Mouse (Mus musculus) splenic B cell, adult 2 months (primary cell): ENCODE results near the gene Cmc1.
A peak's percentile ranks its signal among the peaks of the same experiment; 100 is the strongest.

Source experiments
- DNase-seq: peaks from one replicate; pipeline ENCODE4 v3.0.0-alpha.2; 2011; ENCODE audit warnings: low read depth, low spot score
- H3K27me3 ChIP-seq: 2 replicates; pipeline ENCODE4 v1.6.1; 2012; ENCODE audit warnings: mild to moderate bottlenecking, low read length, moderate library complexity, mixed read lengths; ENCODE audit not compliant: control insufficient read depth, poor library complexity, insufficient read depth, severe bottlenecking
- H3K36me3 ChIP-seq: 2 replicates; pipeline ENCODE4 v1.6.1; 2012; ENCODE audit warnings: mild to moderate bottlenecking, low read length, moderate library complexity, mixed read lengths; ENCODE audit not compliant: control insufficient read depth, poor library complexity, insufficient read depth, severe bottlenecking

The Cmc1 gene

DNA sequence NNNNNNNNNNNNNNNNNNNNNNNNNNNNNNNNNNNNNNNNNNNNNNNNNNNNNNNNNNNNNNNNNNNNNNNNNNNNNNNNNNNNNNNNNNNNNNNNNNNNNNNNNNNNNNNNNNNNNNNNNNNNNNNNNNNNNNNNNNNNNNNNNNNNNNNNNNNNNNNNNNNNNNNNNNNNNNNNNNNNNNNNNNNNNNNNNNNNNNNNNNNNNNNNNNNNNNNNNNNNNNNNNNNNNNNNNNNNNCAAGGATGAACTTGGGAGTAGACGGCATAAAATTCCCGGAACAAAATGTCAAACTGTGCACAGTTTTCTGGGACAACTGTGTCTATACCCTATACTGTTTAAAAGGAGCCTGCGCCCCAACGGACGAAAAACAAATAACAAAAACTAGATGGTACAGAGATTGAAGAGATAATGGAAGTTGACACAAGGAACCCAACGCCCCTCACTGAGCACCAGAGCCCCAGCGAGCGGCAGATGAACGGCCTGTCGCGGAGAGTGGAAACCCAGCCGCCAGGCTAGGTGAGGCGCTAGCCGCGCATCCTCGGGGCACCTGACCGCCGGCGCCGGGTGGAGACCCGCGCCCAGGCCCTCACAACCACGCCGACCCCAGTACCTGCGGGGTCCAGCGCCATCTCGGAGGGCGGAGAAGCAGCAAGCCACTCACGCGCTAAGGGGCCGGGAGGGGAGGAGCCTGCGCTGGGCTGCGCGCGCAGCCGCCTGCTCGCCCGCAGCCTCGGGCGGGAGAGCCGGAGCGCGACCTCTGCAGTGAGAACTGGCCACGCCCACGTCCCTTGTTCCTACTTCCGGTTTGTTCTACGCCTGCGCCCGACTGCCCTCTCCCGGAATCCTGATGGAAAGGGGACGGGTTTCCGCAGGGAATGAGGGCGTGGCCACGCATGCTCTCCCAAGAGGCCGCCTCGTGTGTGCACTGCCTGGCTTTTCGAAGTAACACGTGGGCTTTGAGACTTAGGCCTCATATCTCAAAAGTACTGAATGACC, at the start of gene Cmc1:
Gene Cmc1, minus strand, starts transcription at position 771 of the 996 bp plus-strand sequence.
- peak; percentile 88 for DNase-seq
- Histone ChIP-seq H3K36me3 (no peaks in the 10 kb centered on the region), H3K27me3 (no peaks in the 10 kb centered on the region)

DNA sequence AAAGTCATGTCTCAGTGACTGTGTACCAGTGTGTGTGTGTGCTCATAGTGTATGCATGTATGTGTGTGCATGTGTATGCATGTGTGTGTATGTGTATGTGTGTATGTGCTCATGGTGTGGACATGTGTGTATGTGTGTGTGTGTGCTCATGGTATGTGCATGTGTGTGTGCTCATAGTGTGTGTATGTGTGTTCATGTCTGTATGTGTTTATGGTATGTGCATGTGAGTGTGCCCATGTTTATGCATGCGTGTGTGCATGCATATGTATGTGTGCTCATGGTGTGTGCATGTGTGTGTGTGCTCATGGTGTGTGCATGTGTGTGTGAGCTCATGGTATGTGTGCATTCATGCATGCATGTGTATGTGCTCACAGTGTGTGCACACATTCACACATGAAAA, 48.6 kb upstream of the Cmc1 start:
- Histone ChIP-seq H3K27me3 (no peaks in the 10 kb centered on the region), H3K36me3 (no peaks in the 10 kb centered on the region)
- no peak for DNase-seq

- Histone ChIP-seq H3K36me3 (no peaks in the 10 kb centered on the region), H3K27me3 (no peaks in the 10 kb centered on the region)
- no peak for DNase-seq
These were observed 46.8 kb upstream of the Cmc1 start for GRCm38 (mm10) chr9:118196661-118197390.

DNA sequence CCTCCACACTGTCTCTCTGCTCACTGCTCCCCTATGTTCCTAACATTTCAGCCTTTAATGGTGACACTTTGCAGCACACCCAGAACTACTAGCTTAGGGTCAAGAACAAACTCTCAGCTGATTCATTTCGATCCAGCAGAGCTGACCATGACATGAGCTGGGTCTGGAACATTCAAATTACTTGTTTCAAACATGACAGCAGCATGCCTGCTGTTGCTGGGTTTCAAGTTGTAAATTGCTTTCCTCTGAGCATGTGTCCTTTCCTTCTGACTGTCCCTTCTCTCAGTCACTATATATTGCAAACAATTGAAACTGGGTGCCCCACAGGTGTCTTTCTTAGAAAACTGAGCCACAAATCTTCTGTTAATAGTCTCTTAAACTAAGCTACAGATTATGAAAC, 43.3 kb upstream of the Cmc1 start:
- Histone ChIP-seq H3K36me3 (no peaks in the 10 kb centered on the region), H3K27me3 (no peaks in the 10 kb centered on the region)
- no peak for DNase-seq

DNA sequence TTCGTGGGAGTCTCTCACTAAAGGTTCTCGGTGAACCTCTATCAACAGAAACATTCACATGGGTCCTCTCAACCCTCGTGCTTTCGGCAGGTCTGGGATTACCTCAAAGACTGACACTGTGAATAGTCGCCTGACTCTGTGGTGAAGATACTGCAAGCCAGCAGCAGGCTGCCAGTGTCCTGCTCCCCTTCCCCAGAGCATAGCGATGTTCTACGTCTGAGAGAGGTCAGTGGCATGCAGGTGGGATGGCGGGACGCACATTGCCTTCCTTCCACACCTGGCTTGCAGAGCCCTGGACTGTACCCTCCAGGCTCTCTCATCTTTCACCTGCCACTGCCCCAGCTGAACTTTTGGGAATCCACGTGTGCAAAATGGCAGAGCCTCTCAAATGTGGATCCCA, 41.3 kb upstream of the Cmc1 start:
- no peak for DNase-seq
- no peaks in the 10 kb centered on the region for H3K27me3 ChIP-seq
- no peaks in the 10 kb centered on the region for H3K36me3 ChIP-seq

DNA sequence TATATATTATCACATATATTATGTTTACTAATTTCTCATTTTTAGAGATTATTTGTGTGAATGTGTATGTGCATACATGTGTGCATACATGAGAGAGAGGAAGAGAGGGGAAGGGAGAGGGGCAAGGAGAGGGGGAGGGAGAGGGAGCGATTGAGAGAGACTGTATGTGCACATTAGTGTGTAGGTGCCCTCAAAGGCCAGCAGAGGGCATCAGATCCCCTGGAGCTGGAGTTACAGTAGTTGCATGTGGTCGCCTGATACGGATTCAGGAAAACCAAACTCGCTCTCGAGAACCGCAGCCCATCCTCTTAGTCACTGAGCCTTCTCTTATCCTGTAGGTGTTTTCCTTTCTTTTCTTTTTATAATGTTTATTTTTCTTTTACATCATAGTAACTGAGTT, 38.4 kb upstream of the Cmc1 start:
- Histone ChIP-seq H3K27me3 (no peaks in the 10 kb centered on the region), H3K36me3 (no peaks in the 10 kb centered on the region)
- no peak for DNase-seq

DNA sequence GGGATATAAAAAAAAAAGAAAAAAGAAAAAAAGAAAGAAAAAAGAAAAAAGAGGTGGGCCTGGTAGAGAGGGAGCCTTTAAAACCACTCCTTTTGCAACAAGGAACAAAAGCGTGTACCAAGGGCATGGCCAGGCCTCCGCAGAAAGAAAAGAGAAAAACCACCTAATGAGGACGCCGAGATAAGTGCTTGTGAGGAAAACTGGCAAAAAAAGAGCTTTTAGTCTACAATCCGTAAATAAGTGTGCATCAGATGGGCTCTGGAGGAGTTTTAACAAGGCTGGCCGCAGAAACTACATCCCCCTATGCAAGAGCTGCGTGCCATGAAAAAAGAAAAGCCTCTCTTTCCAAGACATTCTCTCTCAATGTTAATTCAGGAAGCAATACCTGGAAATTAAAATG, 37.4 kb upstream of the Cmc1 start:
- no peak for DNase-seq
- no peaks in the 10 kb centered on the region for H3K36me3 ChIP-seq
- H3K27me3 ChIP-seq = no peaks in the 10 kb centered on the region

DNA sequence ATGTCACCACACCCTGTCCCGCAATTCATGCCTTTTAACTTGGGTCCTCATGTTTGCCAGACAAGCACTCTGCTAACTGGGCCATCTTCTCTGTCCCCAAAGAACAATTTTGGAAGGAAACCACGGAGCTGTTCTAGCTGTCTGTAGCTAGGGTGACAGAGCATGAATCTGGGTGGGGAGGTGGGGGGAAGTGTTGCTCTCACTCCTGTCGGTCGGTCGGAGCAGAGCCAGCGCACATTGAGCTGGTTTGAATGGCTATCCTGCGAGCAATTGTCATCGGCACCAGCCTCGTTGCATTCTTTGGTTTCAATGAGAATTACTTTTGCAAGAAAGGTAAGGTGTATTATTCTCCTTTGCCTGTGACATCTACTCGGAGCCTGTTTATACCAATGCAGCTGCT, 36.8 kb upstream of the Cmc1 start:
- H3K36me3 ChIP-seq = no peaks in the 10 kb centered on the region
- no peak for DNase-seq
- H3K27me3 ChIP-seq = no peaks in the 10 kb centered on the region

DNA sequence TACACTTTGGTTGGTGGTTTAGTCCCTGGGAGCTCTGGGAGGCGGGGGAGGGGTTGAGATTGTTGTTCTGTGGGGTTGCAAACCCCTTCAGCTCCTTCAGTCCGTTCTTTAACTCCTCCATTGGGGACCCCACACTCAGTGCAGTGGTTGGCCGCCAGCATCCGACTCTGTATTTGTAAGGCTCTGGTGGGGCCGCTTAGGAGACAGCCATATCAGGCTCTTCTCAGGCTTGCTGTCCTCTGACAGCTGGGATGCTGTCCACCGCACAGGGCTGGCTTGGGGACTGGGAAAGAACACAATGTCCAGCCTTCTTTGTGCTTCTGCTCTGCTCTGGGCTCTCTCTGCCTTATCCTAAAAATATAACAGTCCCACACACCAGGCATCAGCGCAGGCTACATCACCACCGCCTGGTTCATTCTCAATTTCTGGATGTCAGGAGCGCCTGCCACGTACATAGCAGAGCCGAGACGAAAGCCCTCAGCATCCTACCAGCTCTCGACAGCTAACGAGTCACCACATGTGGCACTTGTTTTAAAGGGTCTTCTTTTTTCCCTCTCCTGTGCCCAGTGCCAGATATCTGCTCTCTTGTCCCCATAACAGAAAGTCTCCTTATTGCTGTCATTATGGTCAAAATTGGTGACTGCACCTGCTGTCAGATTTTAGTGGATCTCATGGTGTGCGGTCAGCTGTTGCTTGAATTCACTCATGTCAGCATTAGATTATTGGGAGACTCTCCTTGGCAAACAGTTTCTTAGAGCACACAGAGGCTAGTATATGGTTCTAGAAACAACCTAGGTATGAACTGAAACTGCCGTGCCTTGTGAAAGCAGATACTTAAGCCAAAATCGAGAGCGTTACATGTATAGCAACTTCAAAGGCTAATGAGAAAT, 29.4 kb upstream of the Cmc1 start:
- H3K36me3 ChIP-seq = no peaks in the 10 kb centered on the region
- DNase-seq = no peak
- no peaks in the 10 kb centered on the region; the same call in 1 of the 2 replicates for H3K27me3 ChIP-seq

GRCm38 (mm10) chr9:118176687-118177086, 26.7 kb upstream of the Cmc1 start:
- no peaks in the 10 kb centered on the region; the same call in 1 of the 2 replicates for H3K27me3 ChIP-seq
- no peaks in the 10 kb centered on the region for H3K36me3 ChIP-seq
- no peak for DNase-seq

- Histone ChIP-seq H3K36me3 (no peaks in the 10 kb centered on the region), H3K27me3 (no peaks in the 10 kb centered on the region; the same call in 1 of the 2 replicates)
- no peak for DNase-seq
These were observed 25.4 kb upstream of the Cmc1 start for GRCm38 (mm10) chr9:118175411-118175810.

- no peak for DNase-seq
- H3K36me3 ChIP-seq = no peaks in the 10 kb centered on the region
- no peaks in the 10 kb centered on the region; the same call in 1 of the 2 replicates for H3K27me3 ChIP-seq
These were observed 23.1 kb upstream of the Cmc1 start for GRCm38 (mm10) chr9:118173086-118173485.

DNA sequence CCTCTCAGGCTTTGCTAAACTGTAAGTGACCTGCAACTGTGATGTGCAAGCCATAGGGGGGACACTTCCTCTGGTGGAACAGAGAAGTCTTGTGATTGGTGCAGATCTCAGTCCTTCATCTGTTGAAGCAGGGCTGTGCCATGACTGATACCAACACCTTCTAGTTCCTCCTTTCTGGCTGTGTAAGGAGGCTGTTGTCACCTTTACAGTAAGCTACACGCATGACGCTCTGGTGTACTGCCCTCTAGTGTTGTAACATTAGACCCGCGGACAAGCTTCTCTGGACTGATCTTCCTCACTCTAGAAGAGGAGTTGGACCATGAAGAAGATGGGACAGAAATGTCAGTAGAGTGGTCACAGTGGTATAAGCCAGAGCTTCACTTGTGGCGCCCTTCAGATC, 18.6 kb upstream of the Cmc1 start:
- Histone ChIP-seq H3K36me3 (no peaks in the 10 kb centered on the region), H3K27me3 (no peaks in the 10 kb centered on the region)
- DNase-seq = peak; percentile 64

- Histone ChIP-seq H3K36me3 (no peaks in the 10 kb centered on the region), H3K27me3 (no peaks in the 10 kb centered on the region)
- DNase-seq = no peak
These were observed 17.6 kb upstream of the Cmc1 start for GRCm38 (mm10) chr9:118167606-118168005.
